Mouse (Mus musculus): ENCODE data around the gene Macrod2. TPM values are rescaled to one million over a fixed set of nuclear protein-coding genes. Genes with fewer than 3 reads are reported as not detected.

Macrod2 gene
- polyA plus RNA-seq, 1 experiment from 2014 or later: 32.9 TPM

- peak overlapping the region; percentile 82 for H3K27ac ChIP-seq (ENCODE audit: low read length)
Measured at GRCm38 (mm10) chr2:141286110-141286747, 891.1 kb downstream of the Macrod2 start.

GRCm38 (mm10) chr2:141288494-141288893 is 893.4 kb downstream of the Macrod2 start:
- 35% methylated on average over 7 of the region's 7 CpGs for whole genome bisulfite sequencing
- H3K9ac ChIP-seq (ENCODE audit: low read depth, low read length): no peak overlapping the region
- ATAC-seq: 0 out of 2 replicates have a peak, but pooled peaks have one; percentile 21
- H3K27ac ChIP-seq (ENCODE audit: low read length): peak overlapping the region; percentile 81
- no peak overlapping the region for H3K4me3 ChIP-seq (ENCODE audit: low read length)
- no peaks in the 10 kb centered on the region for H3K36me3 ChIP-seq (ENCODE audit: control insufficient read depth, insufficient read depth, low read length)
- H3K9me3 ChIP-seq (ENCODE audit: control insufficient read depth, low read length): no peaks in the 10 kb centered on the region
- no peaks in the 10 kb centered on the region for H3K27me3 ChIP-seq (replicated peaks; ENCODE audit: control insufficient read depth, insufficient read depth, low read length)
- peaks cover 11% of the 10 kb centered on the region for H3K4me1 ChIP-seq (ENCODE audit: control insufficient read depth, insufficient read depth, low read length)
- no peak overlapping the region for H3K4me2 ChIP-seq (ENCODE audit: low read depth, low read length)

More at GRCm38 (mm10) chr2:141286110-141286747, 891.1 kb downstream of the Macrod2 start:
- WGBS: 37% methylated on average over 7 of the region's 7 CpGs
- Histone ChIP-seq H3K9me3 (ENCODE audit: control insufficient read depth, low read length) (no peaks in the 10 kb centered on the region), H3K36me3 (ENCODE audit: control insufficient read depth, insufficient read depth, low read length) (no peaks in the 10 kb centered on the region), H3K4me1 (ENCODE audit: control insufficient read depth, insufficient read depth, low read length) (peaks cover 11% of the 10 kb centered on the region), H3K4me3 (ENCODE audit: low read length) (peak overlapping the region; percentile 21; the same call in 1 of the 2 replicates), H3K4me2 (ENCODE audit: low read depth, low read length) (peak overlapping the region; percentile 22; the same call in 1 of the 2 replicates), H3K9ac (ENCODE audit: low read depth, low read length) (no peak overlapping the region), H3K27me3 (replicated peaks; ENCODE audit: control insufficient read depth, insufficient read depth, low read length) (no peaks in the 10 kb centered on the region)
- peak; percentile 84 for ATAC-seq

GRCm38 (mm10) chr2:141289059-141289713 is 894.1 kb downstream of the Macrod2 start:
- Histone ChIP-seq H3K4me1 (ENCODE audit: control insufficient read depth, insufficient read depth, low read length) (peaks cover 11% of the 10 kb centered on the region), H3K4me2 (ENCODE audit: low read depth, low read length) (no peak overlapping the region), H3K9ac (ENCODE audit: low read depth, low read length) (no peak overlapping the region), H3K4me3 (ENCODE audit: low read length) (no peak overlapping the region), H3K27me3 (replicated peaks; ENCODE audit: control insufficient read depth, insufficient read depth, low read length) (no peaks in the 10 kb centered on the region), H3K9me3 (ENCODE audit: control insufficient read depth, low read length) (no peaks in the 10 kb centered on the region), H3K27ac (ENCODE audit: low read length) (peak overlapping the region; percentile 81), H3K36me3 (ENCODE audit: control insufficient read depth, insufficient read depth, low read length) (no peaks in the 10 kb centered on the region)
- peak; percentile 93 for ATAC-seq
- WGBS: 29% methylated on average over 2 of the region's 2 CpGs

- H3K4me3 ChIP-seq (ENCODE audit: low read length): no peak overlapping the region
- no peak overlapping the region for H3K27ac ChIP-seq (ENCODE audit: low read length)
- peaks cover 8% of the 10 kb centered on the region for H3K4me1 ChIP-seq (ENCODE audit: control insufficient read depth, insufficient read depth, low read length)
- no peak overlapping the region for H3K9ac ChIP-seq (ENCODE audit: low read depth, low read length)
- 34% methylated on average over 3 of the region's 3 CpGs for WGBS
- H3K4me2 ChIP-seq (ENCODE audit: low read depth, low read length): no peak overlapping the region
- no peak for ATAC-seq
- no peaks in the 10 kb centered on the region for H3K27me3 ChIP-seq (replicated peaks; ENCODE audit: control insufficient read depth, insufficient read depth, low read length)
- H3K36me3 ChIP-seq (ENCODE audit: control insufficient read depth, insufficient read depth, low read length): no peaks in the 10 kb centered on the region
- H3K9me3 ChIP-seq (ENCODE audit: control insufficient read depth, low read length): no peaks in the 10 kb centered on the region
Measured at GRCm38 (mm10) chr2:141292847-141293246, 897.7 kb downstream of the Macrod2 start.

- 63% methylated on average over 6 of the region's 6 CpGs for WGBS
- Histone ChIP-seq H3K9ac (ENCODE audit: low read depth, low read length) (no peak overlapping the region), H3K4me3 (ENCODE audit: low read length) (no peak overlapping the region), H3K27ac (ENCODE audit: low read length) (no peak overlapping the region), H3K4me2 (ENCODE audit: low read depth, low read length) (no peak overlapping the region), H3K9me3 (ENCODE audit: control insufficient read depth, low read length) (no peaks in the 10 kb centered on the region), H3K36me3 (ENCODE audit: control insufficient read depth, insufficient read depth, low read length) (no peaks in the 10 kb centered on the region), H3K27me3 (replicated peaks; ENCODE audit: control insufficient read depth, insufficient read depth, low read length) (no peaks in the 10 kb centered on the region), H3K4me1 (ENCODE audit: control insufficient read depth, insufficient read depth, low read length) (no peaks in the 10 kb centered on the region)
- ATAC-seq: no peak
Measured at GRCm38 (mm10) chr2:141299168-141299567, 904.1 kb downstream of the Macrod2 start.

- no peak overlapping the region for H3K4me3 ChIP-seq (ENCODE audit: low read length)
- no peak overlapping the region for H3K27ac ChIP-seq (ENCODE audit: low read length)
- no peaks in the 10 kb centered on the region for H3K27me3 ChIP-seq (replicated peaks; ENCODE audit: control insufficient read depth, insufficient read depth, low read length)
- no peaks in the 10 kb centered on the region for H3K36me3 ChIP-seq (ENCODE audit: control insufficient read depth, insufficient read depth, low read length)
- H3K9ac ChIP-seq (ENCODE audit: low read depth, low read length): no peak overlapping the region
- no peak overlapping the region for H3K4me2 ChIP-seq (ENCODE audit: low read depth, low read length)
- 94% methylated on average over 2 of the region's 2 CpGs for WGBS
- H3K4me1 ChIP-seq (ENCODE audit: control insufficient read depth, insufficient read depth, low read length): no peaks in the 10 kb centered on the region
- no peaks in the 10 kb centered on the region for H3K9me3 ChIP-seq (ENCODE audit: control insufficient read depth, low read length)
- no peak for ATAC-seq
Measured at GRCm38 (mm10) chr2:141301030-141301429, 905.9 kb downstream of the Macrod2 start.

GRCm38 (mm10) chr2:141308406-141308805 is 913.3 kb downstream of the Macrod2 start:
- Histone ChIP-seq H3K27ac (ENCODE audit: low read length) (no peak overlapping the region), H3K4me2 (ENCODE audit: low read depth, low read length) (no peak overlapping the region), H3K9ac (ENCODE audit: low read depth, low read length) (no peak overlapping the region), H3K9me3 (ENCODE audit: control insufficient read depth, low read length) (no peaks in the 10 kb centered on the region), H3K36me3 (ENCODE audit: control insufficient read depth, insufficient read depth, low read length) (no peaks in the 10 kb centered on the region), H3K4me1 (ENCODE audit: control insufficient read depth, insufficient read depth, low read length) (no peaks in the 10 kb centered on the region), H3K27me3 (replicated peaks; ENCODE audit: control insufficient read depth, insufficient read depth, low read length) (no peaks in the 10 kb centered on the region), H3K4me3 (ENCODE audit: low read length) (no peak overlapping the region)
- ATAC-seq: no peak
- 78% methylated on average over 3 of the region's 3 CpGs for WGBS

GRCm38 (mm10) chr2:141312136-141312948 is 917.2 kb downstream of the Macrod2 start:
- WGBS: 64% methylated on average over 10 of the region's 10 CpGs
- Histone ChIP-seq H3K36me3 (ENCODE audit: control insufficient read depth, insufficient read depth, low read length) (no peaks in the 10 kb centered on the region), H3K4me1 (ENCODE audit: control insufficient read depth, insufficient read depth, low read length) (no peaks in the 10 kb centered on the region), H3K9ac (ENCODE audit: low read depth, low read length) (no peak overlapping the region), H3K27ac (ENCODE audit: low read length) (no peak overlapping the region), H3K9me3 (ENCODE audit: control insufficient read depth, low read length) (no peaks in the 10 kb centered on the region), H3K4me3 (ENCODE audit: low read length) (no peak overlapping the region), H3K27me3 (replicated peaks; ENCODE audit: control insufficient read depth, insufficient read depth, low read length) (no peaks in the 10 kb centered on the region), H3K4me2 (ENCODE audit: low read depth, low read length) (no peak overlapping the region)
- no peak for ATAC-seq

- Histone ChIP-seq H3K4me2 (ENCODE audit: low read depth, low read length) (no peak overlapping the region), H3K9me3 (ENCODE audit: control insufficient read depth, low read length) (no peaks in the 10 kb centered on the region)
- no peak for ATAC-seq
Measured at GRCm38 (mm10) chr2:141315349-141315748, 920.2 kb downstream of the Macrod2 start.

More at GRCm38 (mm10) chr2:141315349-141315748, 920.2 kb downstream of the Macrod2 start:
- WGBS: 88% methylated on average over 3 of the region's 3 CpGs
- H3K4me1 ChIP-seq (ENCODE audit: control insufficient read depth, insufficient read depth, low read length): no peaks in the 10 kb centered on the region
- no peak overlapping the region for H3K4me3 ChIP-seq (ENCODE audit: low read length)
- H3K36me3 ChIP-seq (ENCODE audit: control insufficient read depth, insufficient read depth, low read length): no peaks in the 10 kb centered on the region
- no peak overlapping the region for H3K27ac ChIP-seq (ENCODE audit: low read length)
- no peak overlapping the region for H3K9ac ChIP-seq (ENCODE audit: low read depth, low read length)
- no peaks in the 10 kb centered on the region for H3K27me3 ChIP-seq (replicated peaks; ENCODE audit: control insufficient read depth, insufficient read depth, low read length)

Data from intestine, embryonic 16.5 days (tissue).